ENCODE assay signal across 9 mouse cellular contexts in genomic region chr1:136135046-136135445, GRCm38 (mm10). TPM values are rescaled to one million over a fixed set of nuclear protein-coding genes. Genes with fewer than 3 reads are reported as not detected.
DNase-seq lines count a peak whose midpoint lies in the region; ATAC-seq and TF ChIP-seq lines count a peak whose summit lies in the region.
"Had no signal": no experiment of that assay in that cellular context is flagged by ENCODE, and none has a peak within 500 bp of the region (broad histone marks: within the 10 kb centered on the region; RNA-seq: fewer than 3 reads in every experiment).

No protein-coding gene starts in this region.

- H3K9me3 ChIP-seq in neural tube, embryonic 12.5 days = no peaks in the 10 kb centered on the region
- H3K9me3 ChIP-seq in forebrain, embryonic 16.5 days (ENCODE audit: control insufficient read depth, low read length) = no peaks in the 10 kb centered on the region
- no peaks in the 10 kb centered on the region for H3K9me3 ChIP-seq in liver, postnatal 0 days (ENCODE audit: low read length)
- H3K9me3 ChIP-seq: embryonic facial prominence, embryonic 13.5 days had no signal

- no peak overlapping the region for H3K4me3 ChIP-seq in neural tube, embryonic 12.5 days
- H3K4me3 ChIP-seq in forebrain, embryonic 16.5 days (replicated peaks; ENCODE audit: low read length) = peak overlapping the region; percentile 2; the same call in 1 of the 2 replicates
- no peak overlapping the region for H3K4me3 ChIP-seq in liver, postnatal 0 days (ENCODE audit: low read depth, low read length)
- H3K4me3 ChIP-seq: embryonic facial prominence, embryonic 13.5 days had no signal

- intact Hi-C loops in left cerebral cortex, postnatal 36 days (cut with DNase I) = no loop called here

- H3K27ac ChIP-seq in neural tube, embryonic 12.5 days = no peak overlapping the region
- H3K27ac ChIP-seq in forebrain, embryonic 16.5 days (ENCODE audit: low read length) = no peak overlapping the region
- H3K27ac ChIP-seq in liver, postnatal 0 days (ENCODE audit: low read depth) = peak overlapping the region; percentile 84

- no peaks in the 10 kb centered on the region for H3K36me3 ChIP-seq in neural tube, embryonic 12.5 days
- H3K36me3 ChIP-seq in forebrain, embryonic 16.5 days (ENCODE audit: control insufficient read depth, insufficient read depth) = no peaks in the 10 kb centered on the region
- H3K36me3 ChIP-seq in liver, postnatal 0 days (replicated peaks; ENCODE audit: insufficient read depth, low read length) = no peaks in the 10 kb centered on the region
- H3K36me3 ChIP-seq: embryonic facial prominence, embryonic 13.5 days had no signal

- H3K4me1 ChIP-seq in neural tube, embryonic 12.5 days = peaks cover 88% of the 10 kb centered on the region
- H3K4me1 ChIP-seq in forebrain, embryonic 16.5 days (replicated peaks; ENCODE audit: control insufficient read depth, insufficient read depth, low read length) = peaks cover 82% of the 10 kb centered on the region
- H3K4me1 ChIP-seq in liver, postnatal 0 days (ENCODE audit: insufficient read depth) = peaks cover 76% of the 10 kb centered on the region

- no peak for DNase-seq in neural tube, embryonic 10.5 days (ENCODE audit: extremely low spot score, low spot score)
- DNase-seq in liver, postnatal 0 days = peak; percentile 79
- peak; percentile 69 for DNase-seq in skeletal muscle tissue, adult 2 months (ENCODE audit: low read depth, low spot score)
- DNase-seq in left cerebral cortex, postnatal 36 days (ENCODE audit: low spot score in 2 of 2) = no peak
- DNase-seq in ovary, postnatal 36 days (ENCODE audit: low spot score) = no peak
- no peak for DNase-seq in right cerebral cortex, postnatal 25 days

- peak; percentile 64 for TF ChIP-seq EP300 in liver, postnatal 0 days (IDR thresholded peaks at IDR 0.05; ENCODE audit: low read depth)

- no peaks in the 10 kb centered on the region; the same call in 1 of the 2 replicates for H3K27me3 ChIP-seq in neural tube, embryonic 12.5 days (replicated peaks)
- H3K27me3 ChIP-seq in forebrain, embryonic 16.5 days (replicated peaks; ENCODE audit: control insufficient read depth, insufficient read depth, low read length) = no peaks in the 10 kb centered on the region
- H3K27me3 ChIP-seq in liver, postnatal 0 days (ENCODE audit: insufficient read depth, low read length) = peaks cover 16% of the 10 kb centered on the region; the same call in 1 of the 2 replicates
- H3K27me3 ChIP-seq: embryonic facial prominence, embryonic 13.5 days had no signal

- peak overlapping the region; percentile 75 for H3K4me2 ChIP-seq in neural tube, embryonic 12.5 days (replicated peaks)
- H3K4me2 ChIP-seq in forebrain, embryonic 16.5 days (ENCODE audit: low read length) = peak overlapping the region; percentile 59
- peak overlapping the region; percentile 90 for H3K4me2 ChIP-seq in liver, postnatal 0 days (ENCODE audit: low read depth, low read length)
- H3K4me2 ChIP-seq: embryonic facial prominence, embryonic 13.5 days had no signal

- ATAC-seq in neural tube, embryonic 12.5 days (ENCODE audit: low FRiP score, low read depth) = no peak
- ATAC-seq in forebrain, embryonic 16.5 days = no peak
- peak; percentile 71 for ATAC-seq in liver, postnatal 0 days

- TF ChIP-seq CTCF in liver, postnatal 0 days (IDR thresholded peaks at IDR 0.05; ENCODE audit: low read depth) = peak; percentile 35; the same call in 1 of the 2 replicates

- no peak overlapping the region for H3K9ac ChIP-seq in neural tube, embryonic 12.5 days
- no peak overlapping the region for H3K9ac ChIP-seq in forebrain, embryonic 16.5 days (replicated peaks; ENCODE audit: low read depth, low read length)
- H3K9ac ChIP-seq in liver, postnatal 0 days (replicated peaks) = no peak overlapping the region

- WGBS in neural tube, embryonic 12.5 days = 31% methylated on average over 1 of the region's 1 CpGs
- WGBS in forebrain, embryonic 16.5 days = 63% methylated on average over 1 of the region's 1 CpGs
- WGBS in liver, postnatal 0 days (ENCODE audit: insufficient replicate concordance) = 6% methylated on average over 1 of the region's 1 CpGs

RNA-seq across cellular contexts. Expression of gene Kif21b, which starts 3.9 kb away (rescaled TPM):
- 35.9 and 37.1 TPM in 2 replicates for polyA plus RNA-seq in neural tube, embryonic 12.5 days (2016; fragmentation: Nextera tagmentation; extraction: Ambion mirVana)
- 78.3 and 80.5 TPM in 2 replicates for polyA plus RNA-seq in forebrain, embryonic 16.5 days (2015; fragmentation: Nextera tagmentation; extraction: Ambion mirVana)
- 0.91 and 1.1 TPM in 2 replicates for polyA plus RNA-seq in liver, postnatal 0 days (2015; fragmentation: Nextera tagmentation; extraction: Ambion mirVana)
- 10 to 100 TPM; 52.0 to 68.8 TPM for total RNA-seq in left cerebral cortex, postnatal 36 days (2021)

Comparison
In these comparisons a context has a peak if more than half of its experiments do, and no peak if none do; other contexts are left out.
1. DNase-seq: peak in liver, postnatal 0 days (single experiment) and skeletal muscle tissue, adult 2 months (single experiment); none in neural tube, embryonic 10.5 days (single experiment), left cerebral cortex, postnatal 36 days (0 of 2), ovary, postnatal 36 days (single experiment) and right cerebral cortex, postnatal 25 days (single experiment).
2. RNA of gene Kif21b, which starts 3.9 kb away (polyA plus RNA-seq): 78.3 to 80.5 TPM in forebrain, embryonic 16.5 days and 35.9 to 37.1 TPM in neural tube, embryonic 12.5 days; 0.91 to 1.1 TPM in liver, postnatal 0 days; every median in the first group is over 10 times any median in the second.
3. Peak in every context shown above with its lines, with median percentiles within 50 percentile points of each other: H3K4me2 ChIP-seq.